Comparison of ENCODE assay signal across 27 mouse cellular contexts in genomic region chr2:25218445-25218844, GRCm38 (mm10). TPM values are rescaled to one million over a fixed set of nuclear protein-coding genes. Genes with fewer than 3 reads are reported as not detected.
"Had no signal": no experiment of that assay in that cellular context is flagged by ENCODE, and none has a peak within 500 bp of the region (broad histone marks: within the 10 kb centered on the region; RNA-seq: fewer than 3 reads in every experiment).

Fam166a (plus strand) TSS chr2:25218745.

- H3K4me3 ChIP-seq: gastrocnemius, adult 2 months; heart, embryonic 10.5 days; heart, embryonic 12.5 days; hindbrain, embryonic 10.5 days; hindbrain, embryonic 12.5 days; intestine, embryonic 15.5 days; kidney, embryonic 15.5 days; layer of hippocampus, adult 2 months; left cerebral cortex, adult 2 months; limb, embryonic 10.5 days; limb, embryonic 12.5 days had no signal

- ATAC-seq: hindbrain, embryonic 16.5 days; inflammation-experienced regulatory T-cells, adult 6 months; intestine, embryonic 15.5 days; intestine, postnatal 0 days had no signal

- H3K4me2 ChIP-seq: heart, embryonic 12.5 days; hindbrain, embryonic 12.5 days; hindbrain, embryonic 14.5 days; intestine, embryonic 15.5 days; kidney, embryonic 15.5 days; limb, embryonic 12.5 days had no signal

- DNase-seq: gastrocnemius, adult 2 months; gastrocnemius, postnatal 10 days; gastrocnemius, postnatal 25 days; heart, adult 18-20 months; heart, postnatal 10 days; heart, postnatal 4 days; kidney, adult 18-20 months; kidney, adult 8-10 months; kidney, postnatal 14 days; kidney, postnatal 4 days; liver had no signal

- H3K9ac ChIP-seq: heart, embryonic 12.5 days; hindbrain, embryonic 12.5 days; hindbrain, embryonic 14.5 days; intestine, embryonic 15.5 days; kidney, embryonic 15.5 days; limb, embryonic 12.5 days had no signal

- H3K27ac ChIP-seq: gastrocnemius, adult 2 months; heart, embryonic 10.5 days; hindbrain, embryonic 10.5 days; hindbrain, embryonic 12.5 days; hindbrain, embryonic 14.5 days; intestine, embryonic 15.5 days; kidney, embryonic 15.5 days; kidney, postnatal 0 days; layer of hippocampus, adult 2 months; left cerebral cortex, adult 2 months; limb, embryonic 10.5 days; limb, embryonic 12.5 days had no signal

- H3K9me3 ChIP-seq: heart, embryonic 10.5 days; heart, embryonic 12.5 days; hindbrain, embryonic 10.5 days; hindbrain, embryonic 12.5 days; intestine, embryonic 15.5 days; kidney, embryonic 15.5 days; limb, embryonic 10.5 days; limb, embryonic 12.5 days had no signal

- H3K27me3 ChIP-seq: intestine, embryonic 15.5 days; kidney, embryonic 15.5 days had no signal

- H3K36me3 ChIP-seq: intestine, embryonic 15.5 days had no signal

RNA-seq across cellular contexts. Expression of gene Fam166a, which starts in this region (rescaled TPM):
- polyA plus RNA-seq: heart, embryonic 12.5 days; heart, embryonic 16.5 days; hindbrain, embryonic 10.5 days; hindbrain, embryonic 14.5 days; inflammation-experienced regulatory T-cells, adult 6 months; intestine, embryonic 15.5 days; limb, embryonic 12.5 days had no signal
